Mouse (Mus musculus) heart, embryonic 13.5 days (tissue): ENCODE results near the gene Ddx21. TPM values are rescaled to one million over a fixed set of nuclear protein-coding genes. Genes with fewer than 3 reads are reported as not detected.

Experiments used
- ATAC-seq: fragments of 200-750 bp; cut with Nextera tagmentation; 2 replicates; pipeline ENCODE4 v1.8.0; 2017; ENCODE audit warnings: moderate TSS enrichment; ENCODE audit not compliant: insufficient number of reproducible peaks, low FRiP score, low TSS enrichment; ENCODE audit errors: extremely low read depth
- H3K27ac ChIP-seq: fragments of 300-500 bp; sonication (generic); replicated peaks from 2 replicates; pipeline ENCODE4 v1.5.1; 2015; ENCODE audit warnings: moderate library complexity, mild to moderate bottlenecking, inconsistent platforms
- H3K27me3 ChIP-seq: fragments of 300-500 bp; sonication (generic); replicated peaks from 2 replicates; pipeline ENCODE4 v1.6.1; 2015; ENCODE audit warnings: mild to moderate bottlenecking, inconsistent platforms
- H3K36me3 ChIP-seq: fragments of 300-500 bp; sonication (generic); 2 replicates; pipeline ENCODE4 v1.6.1; 2015; ENCODE audit warnings: mild to moderate bottlenecking, inconsistent platforms
- H3K4me1 ChIP-seq: fragments of 300-500 bp; sonication (generic); 2 replicates; pipeline ENCODE4 v1.6.1; 2015; ENCODE audit warnings: inconsistent platforms
- H3K4me2 ChIP-seq: fragments of 300-500 bp; sonication (generic); 2 replicates; pipeline ENCODE4 v1.6.1; 2015; ENCODE audit warnings: inconsistent platforms, mild to moderate bottlenecking, moderate library complexity
- H3K4me3 ChIP-seq: fragments of 300-500 bp; sonication (generic); 2 replicates; pipeline ENCODE4 v1.5.1; 2015; ENCODE audit warnings: moderate library complexity, mild to moderate bottlenecking, inconsistent platforms
- H3K9ac ChIP-seq: fragments of 300-500 bp; sonication (generic); 2 replicates; pipeline ENCODE4 v1.6.1; 2015; ENCODE audit warnings: inconsistent platforms, mild to moderate bottlenecking, moderate library complexity
- H3K9me3 ChIP-seq: fragments of 300-500 bp; sonication (generic); 2 replicates; pipeline ENCODE4 v1.6.1; 2016; ENCODE audit warnings: inconsistent platforms
- WGBS: fragments of 180-500 bp; shearing (Covaris S2); methylation state at CpG from one replicate; pipeline ENCODE4 v1.1.7; 2015; ENCODE audit warnings: mixed read lengths; 5-methylcytosine and 5-hydroxymethylcytosine counted together
- polyA plus RNA-seq: library from polyadenylated mRNA; unstranded; fragments of >200 nt; fragmentation: Nextera tagmentation; extraction: Ambion mirVana; gene quantifications from 2 replicates; pipeline ENCODE4 v1.2.1, GENCODE M21; 2015

The Ddx21 gene
- polyA plus RNA-seq, 1 experiment from 2014 or later: 11.3 TPM

GRCm38 (mm10) chr10:62542507-62542906 lies 59.6 kb downstream of the Ddx21 start:
- Histone ChIP-seq H3K9ac (no peak overlapping the region), H3K4me1 (peaks cover 3% of the 10 kb centered on the region; the same call in 1 of the 2 replicates), H3K36me3 (no peaks in the 10 kb centered on the region), H3K9me3 (no peaks in the 10 kb centered on the region), H3K4me3 (no peak overlapping the region), H3K4me2 (no peak overlapping the region), H3K27ac (no peak overlapping the region), H3K27me3 (no peaks in the 10 kb centered on the region)
- no peak for ATAC-seq
- WGBS: 92% methylated on average over 12 of the region's 12 CpGs

- no peak for ATAC-seq
- WGBS: 85% methylated on average over 12 of the region's 12 CpGs
- H3K4me2 ChIP-seq: no peak overlapping the region
These were observed 60.6 kb downstream of the Ddx21 start for GRCm38 (mm10) chr10:62541499-62541898.

GRCm38 (mm10) chr10:62540800-62541199 lies 61.3 kb downstream of the Ddx21 start:
- Histone ChIP-seq H3K36me3 (no peaks in the 10 kb centered on the region), H3K4me3 (no peak overlapping the region), H3K9ac (no peak overlapping the region), H3K4me1 (peaks cover 3% of the 10 kb centered on the region; the same call in 1 of the 2 replicates), H3K4me2 (no peak overlapping the region), H3K27ac (no peak overlapping the region), H3K9me3 (no peaks in the 10 kb centered on the region), H3K27me3 (no peaks in the 10 kb centered on the region)
- WGBS: 44% methylated on average over 3 of the region's 3 CpGs
- ATAC-seq: no peak

More at GRCm38 (mm10) chr10:62541499-62541898, 60.6 kb downstream of the Ddx21 start:
- Histone ChIP-seq H3K9me3 (no peaks in the 10 kb centered on the region), H3K4me3 (no peak overlapping the region), H3K36me3 (no peaks in the 10 kb centered on the region), H3K27ac (no peak overlapping the region), H3K9ac (no peak overlapping the region), H3K4me1 (peaks cover 3% of the 10 kb centered on the region; the same call in 1 of the 2 replicates), H3K27me3 (no peaks in the 10 kb centered on the region)

GRCm38 (mm10) chr10:62534509-62534908 lies 67.6 kb downstream of the Ddx21 start:
- no peaks in the 10 kb centered on the region for H3K36me3 ChIP-seq
- no peak overlapping the region for H3K4me2 ChIP-seq
- H3K27me3 ChIP-seq: no peaks in the 10 kb centered on the region
- ATAC-seq: no peak
- WGBS: 76% methylated on average over 7 of the region's 7 CpGs
- H3K4me1 ChIP-seq: 0 out of 2 replicates have a peak, but pooled peaks cover 5% of the 10 kb centered on the region
- H3K9ac ChIP-seq: no peak overlapping the region
- no peak overlapping the region for H3K4me3 ChIP-seq
- H3K9me3 ChIP-seq: no peaks in the 10 kb centered on the region
- H3K27ac ChIP-seq: no peak overlapping the region

- Histone ChIP-seq H3K4me3 (no peak overlapping the region), H3K27ac (no peak overlapping the region), H3K36me3 (no peaks in the 10 kb centered on the region), H3K9me3 (no peaks in the 10 kb centered on the region), H3K4me1 (0 out of 2 replicates have a peak, but pooled peaks cover 5% of the 10 kb centered on the region), H3K27me3 (no peaks in the 10 kb centered on the region), H3K4me2 (no peak overlapping the region), H3K9ac (no peak overlapping the region)
- 48% methylated on average over 2 of the region's 2 CpGs for WGBS
- no peak for ATAC-seq
These were observed 69.2 kb downstream of the Ddx21 start for GRCm38 (mm10) chr10:62532832-62533231.

Other genes with a start within 250 kb of the Ddx21 start
- gene Hk1, start 222.4 kb downstream of the Ddx21 start, polyA plus RNA-seq: 163 and 170 TPM in 2 replicates
- gene Hkdc1, start 179.8 kb downstream of the Ddx21 start, polyA plus RNA-seq: 0.37 and 0.97 TPM in 2 replicates
- 0.56 and 0.61 TPM in 2 replicates for gene 4930507D05Rik, start 152.8 kb downstream of the Ddx21 start, polyA plus RNA-seq
- gene Supv3l1, start 152.5 kb downstream of the Ddx21 start, polyA plus RNA-seq: 26.6 and 27.0 TPM in 2 replicates
- 67.5 and 70.3 TPM in 2 replicates for gene Vps26a, start 115.5 kb downstream of the Ddx21 start, polyA plus RNA-seq
- gene Srgn, start 74.8 kb downstream of the Ddx21 start, polyA plus RNA-seq: 8.2 and 8.6 TPM in 2 replicates
- 26.0 and 27.3 TPM in 2 replicates for gene Kif1bp, start 23.8 kb downstream of the Ddx21 start, polyA plus RNA-seq
- 91.8 and 93.5 TPM in 2 replicates for gene Ddx50, start 48.9 kb upstream of the Ddx21 start, polyA plus RNA-seq
- gene Stox1, start 123.8 kb upstream of the Ddx21 start, polyA plus RNA-seq: 0.92 and 1.1 TPM in 2 replicates
- gene Ccar1, start 190.0 kb upstream of the Ddx21 start, polyA plus RNA-seq: 75.3 and 87.0 TPM in 2 replicates